Mouse (Mus musculus): ENCODE data around the gene Daam2.

GRCm38 (mm10) chr17:49428239-49428688 is 135.9 kb downstream of the Daam2 start, which contains the start of gene Mocs1:
- TF ChIP-seq TAL1 (IDR thresholded peaks at IDR 0.05; ENCODE audit: low read length) = no peak
- no peak for TF ChIP-seq GATA1 (IDR thresholded peaks at IDR 0.05; ENCODE audit: low read length)
